Mouse (Mus musculus) C2C12 (cell line): ENCODE measurements at regions not wholly inside any gene's neighbourhood (a gene's known extent, or its start where the extent isn't known, plus 50 kb on each side); places are given as distances from the start of the nearest gene placed in this dataset.

Source experiments
- CTCF ChIP-seq: IDR thresholded peaks from one replicate; pipeline ENCODE4 v1.5.1; 2011; ENCODE audit not compliant: control insufficient read depth, insufficient read depth, insufficient read length
- MAX ChIP-seq: IDR thresholded peaks from one replicate; pipeline ENCODE4 v1.6.1; 2011; ENCODE audit warnings: mild to moderate bottlenecking, control low read depth

- TF ChIP-seq CTCF (no peak), MAX (no peak)
Measured at GRCm38 (mm10) chr11:113056824-113057223, 274.8 kb downstream of the Sox9 start.
